Mouse (Mus musculus) lung, postnatal 0 days (tissue): ENCODE results near the gene Med16.

Experiments
- CTCF ChIP-seq: IDR thresholded peaks from 2 replicates; pipeline ENCODE4 v1.5.1; 2016; ENCODE audit warnings: antibody characterized with exemption, mild to moderate bottlenecking
- EP300 ChIP-seq: IDR thresholded peaks from 2 replicates; pipeline ENCODE4 v1.6.1; 2016; ENCODE audit warnings: antibody characterized with exemption, mild to moderate bottlenecking, control low read depth

- TF ChIP-seq EP300 (no peak; the same call in 1 of the 2 replicates), CTCF (no peak)
These were observed 51.8 kb downstream of the Med16 start for GRCm38 (mm10) chr10:79856704-79857451.
